Mouse (Mus musculus) forebrain, postnatal 0 days (tissue): ENCODE results near the gene Slc44a5. TPM values are rescaled to one million over a fixed set of nuclear protein-coding genes. Genes with fewer than 3 reads are reported as not detected.

ENCODE experiments used
- ATAC-seq: fragments of 200-750 bp; cut with Nextera tagmentation; 2 replicates; pipeline ENCODE4 v1.8.0; 2017; ENCODE audit warnings: mild to moderate bottlenecking, moderate library complexity
- DNase-seq: peaks from one replicate; pipeline ENCODE4 v3.0.0-alpha.2; 2015
- H3K27ac ChIP-seq: fragments of 300-500 bp; sonication (generic); 2 replicates; pipeline ENCODE4 v1.5.1; 2014; ENCODE audit warnings: low read depth, mild to moderate bottlenecking, antibody characterized with exemption, low read length, moderate library complexity, mixed read lengths
- H3K27me3 ChIP-seq: fragments of 300-500 bp; sonication (generic); 2 replicates; pipeline ENCODE4 v1.6.1; 2014; ENCODE audit warnings: mild to moderate bottlenecking, low read length, mixed read lengths; ENCODE audit not compliant: insufficient read depth
- H3K36me3 ChIP-seq: fragments of 300-500 bp; sonication (generic); 2 replicates; pipeline ENCODE4 v1.6.1; 2014; ENCODE audit warnings: mild to moderate bottlenecking, moderate library complexity; ENCODE audit not compliant: insufficient read depth
- H3K4me1 ChIP-seq: fragments of 300-500 bp; sonication (generic); 2 replicates; pipeline ENCODE4 v1.6.1; 2014; ENCODE audit warnings: antibody characterized with exemption; ENCODE audit not compliant: insufficient read depth
- H3K4me2 ChIP-seq: fragments of 300-500 bp; sonication (generic); 2 replicates; pipeline ENCODE4 v1.6.1; 2014; ENCODE audit warnings: low read depth, mild to moderate bottlenecking, moderate library complexity
- H3K4me3 ChIP-seq: fragments of 300-500 bp; sonication (generic); 2 replicates; pipeline ENCODE4 v1.5.1; 2014; ENCODE audit warnings: low read depth, low read length, mixed read lengths
- H3K9ac ChIP-seq: fragments of 300-500 bp; sonication (generic); 2 replicates; pipeline ENCODE4 v1.6.1; 2014; ENCODE audit warnings: mild to moderate bottlenecking
- H3K9me3 ChIP-seq: fragments of 300-500 bp; sonication (generic); 2 replicates; pipeline ENCODE4 v1.6.1; 2016; ENCODE audit warnings: low read length
- CTCF ChIP-seq: sonication (generic); IDR thresholded peaks from 2 replicates; pipeline ENCODE4 v1.5.1; 2016; ENCODE audit warnings: antibody characterized with exemption, control low read depth, low read depth
- WGBS: fragments of 180-500 bp; shearing (Covaris S2); extraction: QIAGEN DNeasy Blood & Tissue Kit; methylation state at CpG from one replicate; pipeline ENCODE4 v1.1.7; 2014; 5-methylcytosine and 5-hydroxymethylcytosine counted together
- polyA plus RNA-seq: library from polyadenylated mRNA; unstranded; fragments of >200 nt; fragmentation: Nextera tagmentation; extraction: Ambion mirVana; gene quantifications from 2 replicates; pipeline ENCODE4 v1.2.1, GENCODE M21; 2015
- total RNA-seq: library from RNA; depleted of rRNA; stranded (reverse); fragments of >200 nt; gene quantifications from 2 replicates; pipeline ENCODE4 v1.2.3, GENCODE M21; 2014

Slc44a5 gene
- total and polyA plus RNA-seq, 2 experiments from 2014 or later: 8.4 to 39.5 TPM

- H3K4me2 ChIP-seq: no peak overlapping the region
- no peaks in the 10 kb centered on the region for H3K36me3 ChIP-seq
- no peak overlapping the region for H3K4me3 ChIP-seq
- H3K27me3 ChIP-seq: no peaks in the 10 kb centered on the region
- H3K27ac ChIP-seq: no peak overlapping the region
- DNase-seq (no peak), ATAC-seq (no peak)
- 74% methylated on average over 9 of the region's 9 CpGs for WGBS
- no peaks in the 10 kb centered on the region for H3K4me1 ChIP-seq
- no peak for TF ChIP-seq CTCF
- no peak overlapping the region for H3K9ac ChIP-seq
- no peaks in the 10 kb centered on the region for H3K9me3 ChIP-seq
Measured at GRCm38 (mm10) chr3:154293839-154294490, 320.7 kb downstream of the Slc44a5 start.

DNA sequence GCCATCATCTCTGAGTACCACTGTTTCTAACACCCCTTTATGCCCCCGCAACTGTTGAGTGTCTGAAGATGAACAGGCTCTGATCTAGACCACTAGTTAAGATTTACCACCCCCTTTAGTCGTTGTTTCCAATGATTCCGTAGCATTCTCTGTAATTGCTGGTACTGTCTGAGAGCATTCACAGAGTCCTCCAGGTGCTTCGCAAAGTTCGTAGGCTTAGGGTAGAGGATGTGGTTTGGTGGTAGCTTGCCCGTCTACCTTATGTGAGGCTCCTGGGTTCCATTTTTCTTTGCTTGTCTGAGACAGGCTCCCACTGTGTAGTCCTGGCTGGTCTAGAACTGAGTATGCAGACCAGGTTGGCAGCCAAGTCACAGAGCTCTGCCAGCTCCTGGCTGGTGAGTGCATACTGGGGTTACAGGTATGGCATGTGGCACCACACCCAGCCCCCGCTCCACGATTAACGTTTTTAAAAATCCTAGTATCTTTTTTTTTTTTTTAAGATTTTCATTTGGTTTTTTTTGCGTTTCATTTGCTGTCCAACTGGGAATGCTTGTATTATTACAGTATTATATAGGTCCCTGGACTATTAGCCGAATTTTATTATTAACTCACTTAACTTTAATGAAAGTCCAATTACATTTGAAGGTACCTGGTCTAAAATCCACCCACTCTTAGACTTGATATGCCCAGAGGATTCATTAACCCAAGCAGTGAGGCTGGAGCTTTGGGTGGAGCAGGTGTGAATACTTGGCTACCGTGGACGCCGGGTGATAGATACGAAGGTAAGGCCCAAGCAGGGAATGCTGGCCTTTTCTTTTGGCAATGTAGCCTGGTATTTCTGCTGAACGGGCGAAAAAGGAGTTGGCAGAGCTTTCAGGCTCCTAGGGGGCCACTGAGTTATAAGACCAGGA, 321.9 kb downstream of the Slc44a5 start:
- 94% methylated on average over 17 of the region's 17 CpGs for WGBS
- TF ChIP-seq CTCF: no peak
- H3K4me3 ChIP-seq: no peak overlapping the region
- no peaks in the 10 kb centered on the region for H3K4me1 ChIP-seq
- H3K4me2 ChIP-seq: no peak overlapping the region
- ATAC-seq (no peak), DNase-seq (no peak)
- no peaks in the 10 kb centered on the region for H3K36me3 ChIP-seq
- H3K27me3 ChIP-seq: no peaks in the 10 kb centered on the region
- H3K9me3 ChIP-seq: no peaks in the 10 kb centered on the region
- H3K9ac ChIP-seq: no peak overlapping the region
- no peak overlapping the region for H3K27ac ChIP-seq

DNA sequence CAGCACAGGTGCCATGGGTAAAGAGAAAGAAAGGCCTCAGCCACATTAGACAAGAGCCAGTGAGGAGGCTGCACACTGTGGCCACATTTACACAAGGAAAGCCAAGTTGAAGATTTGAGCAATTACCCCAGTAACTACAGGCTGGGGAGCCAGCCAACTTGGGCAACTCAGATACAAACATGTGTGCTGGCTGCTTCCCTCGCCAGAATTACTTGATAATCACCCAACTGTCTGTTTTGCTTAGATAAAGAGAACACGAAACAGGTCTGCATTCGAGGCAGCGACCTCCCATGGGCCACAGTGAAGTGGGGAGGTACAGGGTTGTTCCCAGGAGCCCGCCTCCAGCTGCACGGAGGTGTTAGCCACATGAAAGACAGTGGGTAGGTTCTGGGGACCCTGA, 324.3 kb downstream of the Slc44a5 start:
- ATAC-seq (no peak), DNase-seq (peak; percentile 63)
- Histone ChIP-seq H3K4me3 (no peak overlapping the region), H3K9ac (no peak overlapping the region), H3K36me3 (no peaks in the 10 kb centered on the region), H3K4me1 (no peaks in the 10 kb centered on the region), H3K9me3 (no peaks in the 10 kb centered on the region), H3K4me2 (no peak overlapping the region), H3K27me3 (no peaks in the 10 kb centered on the region), H3K27ac (no peak overlapping the region)
- TF ChIP-seq CTCF: no peak
- 42% methylated on average over 6 of the region's 6 CpGs for WGBS

GRCm38 (mm10) chr3:154298490-154298889, 325.3 kb downstream of the Slc44a5 start:
- H3K4me2 ChIP-seq: no peak overlapping the region
- no peak for DNase-seq
- no peaks in the 10 kb centered on the region for H3K4me1 ChIP-seq

GRCm38 (mm10) chr3:154300006-154300405, 326.8 kb downstream of the Slc44a5 start:
- ATAC-seq (no peak), DNase-seq (no peak)
- Histone ChIP-seq H3K27me3 (no peaks in the 10 kb centered on the region), H3K4me1 (no peaks in the 10 kb centered on the region), H3K4me2 (no peak overlapping the region), H3K36me3 (no peaks in the 10 kb centered on the region), H3K9ac (no peak overlapping the region), H3K4me3 (no peak overlapping the region), H3K9me3 (no peaks in the 10 kb centered on the region), H3K27ac (no peak overlapping the region)
- 94% methylated on average over 9 of the region's 9 CpGs for WGBS
- no peak for TF ChIP-seq CTCF

More at GRCm38 (mm10) chr3:154298490-154298889, 325.3 kb downstream of the Slc44a5 start:
- no peaks in the 10 kb centered on the region for H3K27me3 ChIP-seq
- no peak for TF ChIP-seq CTCF
- H3K4me3 ChIP-seq: no peak overlapping the region
- H3K36me3 ChIP-seq: no peaks in the 10 kb centered on the region
- H3K9me3 ChIP-seq: no peaks in the 10 kb centered on the region
- no peak for ATAC-seq
- H3K9ac ChIP-seq: no peak overlapping the region
- no peak overlapping the region for H3K27ac ChIP-seq

GRCm38 (mm10) chr3:154301102-154301501, 327.9 kb downstream of the Slc44a5 start:
- 85% methylated on average over 4 of the region's 4 CpGs for WGBS
- no peak for TF ChIP-seq CTCF
- Histone ChIP-seq H3K9me3 (no peaks in the 10 kb centered on the region), H3K36me3 (no peaks in the 10 kb centered on the region), H3K27me3 (no peaks in the 10 kb centered on the region), H3K9ac (no peak overlapping the region), H3K4me1 (no peaks in the 10 kb centered on the region), H3K27ac (no peak overlapping the region), H3K4me2 (no peak overlapping the region), H3K4me3 (no peak overlapping the region)
- no peak for ATAC-seq
- DNase-seq: no peak
